Mouse (Mus musculus): Measurements from ENCODE around the gene Vangl1. TPM values are rescaled to one million over a fixed set of nuclear protein-coding genes. Genes with fewer than 3 reads are reported as not detected.
"Not testable (repeated sequence)": the region's sequence is repeated elsewhere in the genome, so short reads cannot be mapped to it uniquely, and the experiment has no call there.

Gene Vangl1
- polyA plus RNA-seq, 1 experiment = 31.1 TPM

DNA sequence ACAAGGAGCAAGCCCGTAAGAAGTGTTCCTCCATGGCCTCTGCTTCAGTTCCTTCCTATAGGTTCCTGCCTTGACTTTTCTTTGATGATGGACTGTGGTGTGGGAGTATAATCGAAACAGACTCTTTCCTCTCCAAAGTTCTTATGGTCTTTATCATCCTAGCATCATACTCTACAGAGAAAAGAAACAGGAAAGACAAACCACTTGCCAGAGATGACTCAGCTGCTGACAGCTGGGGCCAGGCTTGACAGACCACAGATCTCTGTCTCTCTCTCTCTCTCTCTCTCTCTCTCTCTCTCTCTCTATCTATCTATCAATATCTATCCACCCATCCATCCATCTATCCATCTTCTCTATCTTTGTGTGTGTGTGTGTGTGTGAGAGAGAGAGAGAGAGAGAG, 6.8 kb upstream of the Vangl1 start:
- Histone ChIP-seq H3K4me1 (ENCODE audit: control insufficient read depth, insufficient read depth, low read length) (no peaks in the 10 kb centered on the region), H3K27ac (ENCODE audit: insufficient read depth, low read depth, low read length) (no peak overlapping the region), H3K27me3 (replicated peaks; ENCODE audit: control insufficient read depth, insufficient read depth, low read length) (no peaks in the 10 kb centered on the region), H3K4me3 (ENCODE audit: insufficient read depth, low read depth, low read length) (no peak overlapping the region), H3K36me3 (ENCODE audit: control insufficient read depth, insufficient read depth, low read length) (no peaks in the 10 kb centered on the region)
- DNase-seq = no peak
- WGBS = 85% methylated on average over 2 of the region's 2 CpGs
- TF ChIP-seq CTCF (conservative IDR thresholded peaks at IDR 0.05; ENCODE audit: insufficient read depth, insufficient read length, low read depth, low read length) (no peak), POLR2A (IDR thresholded peaks at IDR 0.05; ENCODE audit: low read depth, low read length) (no peak)

DNA sequence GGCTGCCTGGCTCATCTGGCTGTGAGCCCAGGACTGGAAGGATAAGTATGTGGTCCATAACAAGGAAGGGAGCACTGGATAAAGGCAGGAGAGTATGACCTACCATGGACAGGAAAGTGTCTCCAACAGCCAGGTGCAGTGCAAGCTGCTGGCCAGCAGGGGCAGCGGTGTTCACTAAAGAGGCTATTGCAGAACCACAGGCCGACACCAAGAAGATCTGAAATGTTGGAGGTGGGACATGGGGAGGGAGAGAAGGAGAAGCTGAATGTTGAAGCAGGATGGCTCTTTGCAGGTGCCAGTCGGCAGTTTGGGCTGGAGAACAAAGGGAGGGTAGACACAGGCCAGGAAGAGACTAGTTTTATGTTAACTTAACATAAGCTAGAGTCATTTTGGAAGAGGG, 6.3 kb upstream of the Vangl1 start:
- 74% methylated on average over 3 of the region's 3 CpGs for WGBS
- Histone ChIP-seq H3K36me3 (ENCODE audit: control insufficient read depth, insufficient read depth, low read length) (no peaks in the 10 kb centered on the region), H3K27ac (ENCODE audit: insufficient read depth, low read depth, low read length) (no peak overlapping the region), H3K4me3 (ENCODE audit: insufficient read depth, low read depth, low read length) (no peak overlapping the region), H3K27me3 (replicated peaks; ENCODE audit: control insufficient read depth, insufficient read depth, low read length) (no peaks in the 10 kb centered on the region), H3K4me1 (ENCODE audit: control insufficient read depth, insufficient read depth, low read length) (no peaks in the 10 kb centered on the region)
- TF ChIP-seq POLR2A (IDR thresholded peaks at IDR 0.05; ENCODE audit: low read depth, low read length) = no peak
- peak; percentile 69 for TF ChIP-seq CTCF (conservative IDR thresholded peaks at IDR 0.05; ENCODE audit: insufficient read depth, insufficient read length, low read depth, low read length)
- DNase-seq = no peak

DNA sequence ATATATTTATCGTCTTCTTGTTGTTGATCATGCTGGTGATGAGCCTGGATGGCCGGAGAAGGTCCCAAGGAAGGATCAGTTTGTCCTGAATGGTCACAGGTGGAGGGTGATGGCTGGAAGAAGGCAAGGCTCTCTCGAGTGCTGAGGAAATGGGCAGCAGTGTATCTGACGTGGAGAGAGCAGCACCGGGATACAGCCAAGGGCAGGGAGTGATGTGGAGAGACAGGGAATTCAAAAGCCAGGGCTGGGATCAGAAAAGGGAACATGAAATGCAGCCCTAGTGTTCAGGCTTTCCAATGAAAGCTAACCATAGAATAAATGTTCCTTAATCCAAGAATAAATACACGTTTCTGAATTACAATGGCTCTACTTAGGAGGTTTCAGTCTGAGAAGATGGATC, 4.4 kb upstream of the Vangl1 start:
- DNase-seq = no peak
- Histone ChIP-seq H3K36me3 (ENCODE audit: control insufficient read depth, insufficient read depth, low read length) (no peaks in the 10 kb centered on the region), H3K27ac (ENCODE audit: insufficient read depth, low read depth, low read length) (no peak overlapping the region), H3K4me3 (ENCODE audit: insufficient read depth, low read depth, low read length) (no peak overlapping the region), H3K4me1 (ENCODE audit: control insufficient read depth, insufficient read depth, low read length) (no peaks in the 10 kb centered on the region; the same call in 1 of the 2 replicates), H3K27me3 (replicated peaks; ENCODE audit: control insufficient read depth, insufficient read depth, low read length) (no peaks in the 10 kb centered on the region)
- TF ChIP-seq POLR2A (IDR thresholded peaks at IDR 0.05; ENCODE audit: low read depth, low read length) (no peak), CTCF (conservative IDR thresholded peaks at IDR 0.05; ENCODE audit: insufficient read depth, insufficient read length, low read depth, low read length) (no peak)
- 85% methylated on average over 6 of the region's 6 CpGs for WGBS

DNA sequence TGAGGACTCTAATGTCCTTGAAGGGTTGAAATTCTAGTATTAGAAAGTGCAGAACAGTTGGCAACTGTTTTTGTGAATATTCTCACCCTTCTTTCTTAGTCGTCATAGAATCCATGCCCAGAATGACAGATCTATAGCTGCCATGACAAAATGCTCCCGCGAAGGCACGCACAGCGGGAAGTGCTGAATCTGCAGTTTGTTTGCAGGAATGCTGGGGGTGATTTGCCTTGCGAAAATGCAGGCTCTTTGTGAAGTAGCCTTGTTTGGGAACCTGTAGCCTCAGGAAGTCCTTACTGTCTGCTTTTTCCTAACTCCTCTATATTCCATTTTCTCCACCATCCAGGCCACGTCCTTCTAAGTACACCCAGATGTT, 951 bp upstream of the Vangl1 start:
- Histone ChIP-seq H3K4me3 (ENCODE audit: insufficient read depth, low read depth, low read length) (no peak overlapping the region), H3K27ac (ENCODE audit: insufficient read depth, low read depth, low read length) (no peak overlapping the region), H3K36me3 (ENCODE audit: control insufficient read depth, insufficient read depth, low read length) (no peaks in the 10 kb centered on the region), H3K27me3 (replicated peaks; ENCODE audit: control insufficient read depth, insufficient read depth, low read length) (no peaks in the 10 kb centered on the region), H3K4me1 (ENCODE audit: control insufficient read depth, insufficient read depth, low read length) (peaks cover 4% of the 10 kb centered on the region)
- WGBS = 26% methylated on average over 7 of the region's 7 CpGs
- no peak for DNase-seq
- TF ChIP-seq POLR2A (IDR thresholded peaks at IDR 0.05; ENCODE audit: low read depth, low read length) (no peak), CTCF (conservative IDR thresholded peaks at IDR 0.05; ENCODE audit: insufficient read depth, insufficient read length, low read depth, low read length) (no peak)

DNA sequence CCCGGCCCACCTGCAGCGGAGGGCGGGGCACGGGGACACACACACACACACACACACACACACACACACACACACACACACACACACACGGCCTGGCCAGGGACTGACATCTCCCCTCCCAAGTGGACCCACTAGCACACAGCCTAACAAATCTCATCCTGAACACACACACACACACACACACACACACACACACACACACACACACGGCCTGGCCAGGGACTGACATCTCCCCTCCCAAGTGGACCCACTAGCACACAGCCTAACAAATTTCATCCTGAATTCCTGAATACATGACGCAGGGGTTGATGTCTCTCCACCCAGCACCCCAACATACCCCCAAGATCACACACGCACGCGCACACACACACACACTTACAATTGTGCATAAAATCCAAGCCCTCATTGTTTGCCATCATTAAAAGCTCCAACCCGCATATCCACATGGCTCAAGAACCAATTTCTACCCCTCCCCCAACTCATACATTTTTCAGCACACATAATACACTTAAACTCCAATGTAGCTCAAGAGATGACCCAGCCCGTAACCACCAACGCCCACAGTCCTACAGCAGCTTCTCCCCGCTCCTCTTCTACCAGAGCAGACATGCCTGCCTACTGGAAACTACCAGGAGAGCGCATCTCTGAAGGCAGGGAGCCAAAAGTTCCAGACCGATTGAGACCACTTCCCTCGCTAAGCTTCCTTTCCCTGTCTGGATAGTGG, 403 bp upstream of the Vangl1 start:
- H3K27me3 ChIP-seq (replicated peaks; ENCODE audit: control insufficient read depth, insufficient read depth, low read length); H3K27ac ChIP-seq (ENCODE audit: insufficient read depth, low read depth, low read length); H3K4me1 ChIP-seq (ENCODE audit: control insufficient read depth, insufficient read depth, low read length); DNase-seq; H3K36me3 ChIP-seq (ENCODE audit: control insufficient read depth, insufficient read depth, low read length): not testable (repeated sequence)
- 12% methylated on average over 17 of the region's 17 CpGs for WGBS
- H3K4me3 ChIP-seq (ENCODE audit: insufficient read depth, low read depth, low read length) = peak overlapping the region; percentile 89

DNA sequence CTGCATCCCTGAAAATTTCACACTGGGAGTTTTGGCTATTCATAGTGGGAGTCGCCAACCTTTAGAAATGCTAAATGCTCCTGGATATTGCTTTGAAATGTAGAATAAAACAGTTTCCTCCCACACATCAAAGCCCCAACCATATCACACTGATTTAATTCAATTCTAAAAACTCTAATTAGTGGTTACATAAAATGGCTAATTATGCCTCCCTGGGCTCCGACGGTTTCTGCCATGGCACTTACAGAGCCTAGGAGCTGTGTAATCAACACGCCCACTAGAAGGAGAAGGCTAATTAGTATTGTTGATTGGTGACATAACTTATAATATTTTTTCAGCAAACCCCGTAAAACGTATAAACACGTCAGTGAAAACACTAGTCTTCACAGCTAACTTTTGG, 1.4 kb downstream of the Vangl1 start:
- 24% methylated on average over 7 of the region's 7 CpGs for WGBS
- Histone ChIP-seq H3K4me1 (ENCODE audit: control insufficient read depth, insufficient read depth, low read length) (peaks cover 22% of the 10 kb centered on the region), H3K36me3 (ENCODE audit: control insufficient read depth, insufficient read depth, low read length) (no peaks in the 10 kb centered on the region), H3K27me3 (replicated peaks; ENCODE audit: control insufficient read depth, insufficient read depth, low read length) (no peaks in the 10 kb centered on the region), H3K4me3 (ENCODE audit: insufficient read depth, low read depth, low read length) (no peak overlapping the region; the same call in 1 of the 2 replicates), H3K27ac (ENCODE audit: insufficient read depth, low read depth, low read length) (no peak overlapping the region)
- TF ChIP-seq CTCF (conservative IDR thresholded peaks at IDR 0.05; ENCODE audit: insufficient read depth, insufficient read length, low read depth, low read length) = no peak
- TF ChIP-seq POLR2A (IDR thresholded peaks at IDR 0.05; ENCODE audit: low read depth, low read length) = no peak
- no peak for DNase-seq

DNA sequence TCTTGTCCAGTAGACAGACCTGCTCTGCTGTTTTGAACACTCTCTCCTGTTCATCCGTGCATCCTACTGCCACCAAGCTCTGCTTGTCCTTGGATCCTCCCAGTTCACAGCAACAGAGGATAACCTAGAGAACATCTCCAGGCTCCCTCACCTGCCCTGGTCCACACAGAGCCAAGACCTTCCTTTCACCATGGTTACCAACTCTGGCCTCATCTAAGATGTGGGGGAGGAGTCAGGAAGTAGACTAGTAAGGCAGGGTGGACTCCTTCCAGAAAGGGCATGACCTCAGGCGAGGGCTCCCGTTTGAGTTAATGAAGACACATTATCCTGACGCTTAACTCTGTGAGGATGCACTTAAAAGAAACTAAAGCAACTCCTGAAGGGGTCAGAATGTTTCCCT, 4.5 kb downstream of the Vangl1 start:
- Histone ChIP-seq H3K36me3 (ENCODE audit: control insufficient read depth, insufficient read depth, low read length) (no peaks in the 10 kb centered on the region), H3K27ac (ENCODE audit: insufficient read depth, low read depth, low read length) (no peak overlapping the region), H3K27me3 (replicated peaks; ENCODE audit: control insufficient read depth, insufficient read depth, low read length) (no peaks in the 10 kb centered on the region), H3K4me1 (ENCODE audit: control insufficient read depth, insufficient read depth, low read length) (peaks cover 25% of the 10 kb centered on the region), H3K4me3 (ENCODE audit: insufficient read depth, low read depth, low read length) (no peak overlapping the region)
- no peak for TF ChIP-seq CTCF (conservative IDR thresholded peaks at IDR 0.05; ENCODE audit: insufficient read depth, insufficient read length, low read depth, low read length)
- no peak for TF ChIP-seq POLR2A (IDR thresholded peaks at IDR 0.05; ENCODE audit: low read depth, low read length)
- DNase-seq = peak; percentile 44
- WGBS = 42% methylated on average over 4 of the region's 4 CpGs

Measured in kidney, adult 2 months (tissue).